Mouse (Mus musculus): ENCODE results near the gene Camk2n1. TPM values are rescaled to one million over a fixed set of nuclear protein-coding genes. Genes with fewer than 3 reads are reported as not detected.

The Camk2n1 gene
- polyA plus RNA-seq, 1 experiment, result 6.3 TPM

GRCm38 (mm10) chr4:138467451-138467850 is 13.3 kb downstream of the Camk2n1 start:
- peaks cover 8% of the 10 kb centered on the region for H3K4me1 ChIP-seq (ENCODE audit: control insufficient read depth, insufficient read depth, insufficient read length, low read length)
- H3K27ac ChIP-seq (replicated peaks; ENCODE audit: low read depth, low read length), result peak overlapping the region; percentile 72
- no peak overlapping the region for H3K4me3 ChIP-seq (ENCODE audit: insufficient read depth, low read depth, low read length)

DNA sequence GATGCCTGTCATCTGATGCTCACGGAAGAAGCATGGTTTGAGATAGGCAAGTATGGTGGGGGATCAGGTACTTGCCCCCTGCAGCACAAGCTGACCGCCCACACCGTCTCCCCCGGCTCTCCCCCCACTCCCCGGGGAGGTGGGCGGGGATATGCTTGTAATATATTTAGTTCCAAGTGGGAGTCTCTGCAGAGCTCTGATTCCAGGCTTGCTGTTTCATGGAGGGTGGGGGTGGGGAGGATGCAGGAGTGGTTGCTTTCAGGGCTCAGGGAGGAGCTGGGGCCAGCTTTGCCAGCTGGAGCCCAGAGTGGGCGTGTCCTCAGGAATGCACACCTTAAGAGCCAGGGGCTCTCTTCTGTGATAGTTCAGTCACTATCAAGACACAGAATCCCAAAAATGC is 15.0 kb downstream of the Camk2n1 start:
- Histone ChIP-seq H3K27ac (replicated peaks; ENCODE audit: low read depth, low read length) (no peak overlapping the region), H3K4me1 (ENCODE audit: control insufficient read depth, insufficient read depth, insufficient read length, low read length) (peaks cover 5% of the 10 kb centered on the region; the same call in 1 of the 2 replicates)

DNA sequence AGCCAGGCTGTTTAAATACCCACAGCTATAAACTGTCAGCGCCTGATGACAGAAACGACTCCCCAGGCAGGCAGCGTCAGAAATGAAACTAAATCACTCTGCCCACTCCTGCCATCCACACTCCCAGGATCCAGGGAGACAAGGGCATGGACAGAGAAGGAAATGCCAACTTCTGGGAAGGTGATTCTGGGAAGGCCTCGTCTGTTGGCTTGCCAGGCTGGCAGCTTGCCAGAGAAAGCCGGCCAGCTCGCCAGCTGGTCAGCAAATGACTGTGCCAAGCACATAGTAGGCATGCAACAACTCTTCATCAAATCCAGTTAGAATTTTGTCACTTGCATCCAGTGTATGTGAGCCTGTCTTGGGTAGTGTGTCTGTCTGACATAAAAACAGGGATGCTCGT is 17.1 kb downstream of the Camk2n1 start:
- no peaks in the 10 kb centered on the region for H3K4me1 ChIP-seq (ENCODE audit: control insufficient read depth, insufficient read depth, insufficient read length, low read length)

More for the DNA sequence above, 15.0 kb downstream of the Camk2n1 start:
- no peak overlapping the region for H3K4me3 ChIP-seq (ENCODE audit: insufficient read depth, low read depth, low read length)

DNA sequence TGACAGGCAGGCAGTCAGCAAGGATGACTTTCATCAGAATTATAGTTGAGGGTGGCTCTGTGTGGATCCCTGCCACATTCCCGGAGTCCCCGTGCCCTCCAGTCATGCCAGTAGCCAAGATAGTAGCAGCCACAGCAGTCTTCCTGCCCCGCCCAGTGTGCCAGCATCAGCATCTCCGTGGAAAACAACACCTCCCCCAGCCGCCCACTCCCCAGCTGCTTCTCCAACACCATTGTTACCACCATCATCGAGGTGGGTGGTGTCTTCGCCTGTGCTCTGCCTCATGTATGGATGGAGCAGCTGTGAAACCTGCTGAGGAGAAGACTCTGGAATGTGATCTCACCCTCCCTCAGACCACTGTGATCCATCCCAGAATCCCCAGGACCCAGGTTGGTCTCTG is 25.5 kb downstream of the Camk2n1 start:
- no peak overlapping the region for H3K27ac ChIP-seq (replicated peaks; ENCODE audit: low read depth, low read length)
- H3K4me3 ChIP-seq (ENCODE audit: insufficient read depth, low read depth, low read length), result no peak overlapping the region
- H3K4me1 ChIP-seq (ENCODE audit: control insufficient read depth, insufficient read depth, insufficient read length, low read length), result no peaks in the 10 kb centered on the region

More for the DNA sequence above, 17.1 kb downstream of the Camk2n1 start:
- no peak overlapping the region for H3K27ac ChIP-seq (replicated peaks; ENCODE audit: low read depth, low read length)
- no peak overlapping the region for H3K4me3 ChIP-seq (ENCODE audit: insufficient read depth, low read depth, low read length)

- H3K4me1 ChIP-seq (ENCODE audit: control insufficient read depth, insufficient read depth, insufficient read length, low read length), result no peaks in the 10 kb centered on the region
- no peak overlapping the region for H3K27ac ChIP-seq (replicated peaks; ENCODE audit: low read depth, low read length)
- no peak overlapping the region for H3K4me3 ChIP-seq (ENCODE audit: insufficient read depth, low read depth, low read length)
These were observed 26.8 kb downstream of the Camk2n1 start for GRCm38 (mm10) chr4:138480962-138481361.

DNA sequence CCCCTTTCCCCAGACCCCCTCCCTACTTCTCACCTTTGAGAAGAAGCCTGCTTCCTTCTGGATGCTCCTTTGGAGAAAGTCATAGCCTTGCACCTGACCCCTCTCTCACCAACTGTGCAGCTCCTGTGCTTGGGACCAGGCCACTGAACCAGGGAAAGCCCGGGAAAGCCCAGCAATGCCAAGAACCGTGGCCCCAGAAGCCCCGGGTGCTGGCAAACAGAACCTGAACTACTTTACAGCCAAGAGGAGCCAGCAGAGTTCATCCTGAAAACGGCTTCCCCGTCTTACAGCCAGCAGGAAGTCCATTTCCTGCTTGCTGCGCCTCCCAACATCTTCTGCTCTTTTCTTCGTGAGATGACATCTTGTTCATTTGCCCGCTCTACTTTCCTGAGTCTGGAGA is 28.6 kb downstream of the Camk2n1 start:
- Histone ChIP-seq H3K27ac (replicated peaks; ENCODE audit: low read depth, low read length) (no peak overlapping the region), H3K4me1 (ENCODE audit: control insufficient read depth, insufficient read depth, insufficient read length, low read length) (no peaks in the 10 kb centered on the region), H3K4me3 (ENCODE audit: insufficient read depth, low read depth, low read length) (no peak overlapping the region)

DNA sequence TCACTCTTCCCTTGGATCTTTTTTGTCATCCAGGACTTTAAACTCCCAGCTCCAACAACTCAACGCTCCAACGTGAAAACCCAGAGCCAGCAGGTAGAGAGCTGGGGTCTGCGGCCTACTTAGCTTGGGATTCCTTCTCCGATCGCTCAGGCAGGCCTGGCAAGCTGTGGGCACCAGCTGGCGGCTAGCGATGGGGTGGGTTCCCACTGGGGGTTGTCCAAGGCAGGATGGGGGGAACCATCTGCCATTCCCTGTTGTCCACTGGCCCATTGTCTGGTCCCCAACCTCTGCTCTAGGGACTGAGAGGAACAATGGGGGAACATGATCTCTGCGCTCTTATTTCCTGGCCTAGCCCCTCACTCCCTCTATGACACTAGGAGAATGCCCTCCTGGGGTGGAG is 34.1 kb downstream of the Camk2n1 start:
- no peak overlapping the region for H3K4me3 ChIP-seq (ENCODE audit: insufficient read depth, low read depth, low read length)

GRCm38 (mm10) chr4:138491088-138491487 is 37.0 kb downstream of the Camk2n1 start:
- Histone ChIP-seq H3K27ac (replicated peaks; ENCODE audit: low read depth, low read length) (no peak overlapping the region), H3K4me3 (ENCODE audit: insufficient read depth, low read depth, low read length) (no peak overlapping the region), H3K4me1 (ENCODE audit: control insufficient read depth, insufficient read depth, insufficient read length, low read length) (no peaks in the 10 kb centered on the region)

More for the DNA sequence above, 34.1 kb downstream of the Camk2n1 start:
- no peaks in the 10 kb centered on the region for H3K4me1 ChIP-seq (ENCODE audit: control insufficient read depth, insufficient read depth, insufficient read length, low read length)
- H3K27ac ChIP-seq (replicated peaks; ENCODE audit: low read depth, low read length), result no peak overlapping the region

DNA sequence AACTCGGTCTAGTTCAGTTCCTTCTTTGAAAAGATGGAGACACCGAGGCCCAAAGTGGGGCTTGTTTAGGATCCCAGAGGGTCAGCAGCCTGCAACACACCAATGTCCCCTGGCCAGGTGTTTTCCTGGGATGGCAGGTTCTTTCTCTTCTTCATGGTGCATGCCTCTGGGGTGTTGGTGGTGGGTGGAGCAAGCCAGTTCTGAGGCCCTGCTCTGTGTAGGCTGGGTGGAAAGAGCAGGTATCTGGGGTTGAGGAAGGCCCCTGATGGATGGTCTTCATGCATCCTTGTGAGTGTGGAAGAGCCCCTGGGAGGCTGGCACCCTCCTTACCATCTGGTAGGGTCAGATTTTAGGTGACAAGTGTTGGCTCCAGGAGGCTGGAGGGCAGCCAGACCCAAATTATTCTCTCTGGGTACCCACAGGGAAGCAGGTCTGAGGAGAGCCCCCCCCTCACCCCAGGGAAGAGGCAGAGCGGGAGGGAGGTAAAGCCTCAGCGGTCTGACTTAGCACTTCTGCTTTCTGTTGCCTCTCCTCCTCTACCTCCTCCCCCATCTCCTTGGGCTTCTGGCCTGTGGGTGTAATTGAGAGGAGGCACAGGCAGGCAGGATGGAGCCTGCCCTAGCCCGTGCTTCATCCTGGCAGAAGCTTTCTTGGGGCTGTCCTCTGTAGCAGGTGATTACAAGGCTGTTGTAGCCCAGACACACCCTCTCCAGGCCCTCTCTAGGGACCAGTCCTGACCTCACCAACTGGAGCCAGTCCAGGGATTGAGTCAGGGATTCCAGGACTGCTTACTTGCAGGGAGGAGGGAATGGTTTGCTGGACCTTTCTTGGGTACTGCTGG is 39.3 kb downstream of the Camk2n1 start:
- no peaks in the 10 kb centered on the region for H3K4me1 ChIP-seq (ENCODE audit: control insufficient read depth, insufficient read depth, insufficient read length, low read length)
- H3K4me3 ChIP-seq (ENCODE audit: insufficient read depth, low read depth, low read length), result no peak overlapping the region
- no peak overlapping the region for H3K27ac ChIP-seq (replicated peaks; ENCODE audit: low read depth, low read length)

GRCm38 (mm10) chr4:138494905-138495304 is 40.8 kb downstream of the Camk2n1 start:
- no peak overlapping the region for H3K4me3 ChIP-seq (ENCODE audit: insufficient read depth, low read depth, low read length)
- H3K27ac ChIP-seq (replicated peaks; ENCODE audit: low read depth, low read length), result no peak overlapping the region
- H3K4me1 ChIP-seq (ENCODE audit: control insufficient read depth, insufficient read depth, insufficient read length, low read length), result no peaks in the 10 kb centered on the region

- Histone ChIP-seq H3K27ac (replicated peaks; ENCODE audit: low read depth, low read length) (no peak overlapping the region), H3K4me1 (ENCODE audit: control insufficient read depth, insufficient read depth, insufficient read length, low read length) (no peaks in the 10 kb centered on the region), H3K4me3 (ENCODE audit: insufficient read depth, low read depth, low read length) (no peak overlapping the region)
These were observed 41.7 kb downstream of the Camk2n1 start for GRCm38 (mm10) chr4:138495775-138496174.

- no peak overlapping the region for H3K4me3 ChIP-seq (ENCODE audit: insufficient read depth, low read depth, low read length)
- H3K4me1 ChIP-seq (ENCODE audit: control insufficient read depth, insufficient read depth, insufficient read length, low read length), result no peaks in the 10 kb centered on the region
- H3K27ac ChIP-seq (replicated peaks; ENCODE audit: low read depth, low read length), result no peak overlapping the region
These were observed 42.8 kb downstream of the Camk2n1 start for GRCm38 (mm10) chr4:138496746-138497520.

GRCm38 (mm10) chr4:138499856-138500645 is 45.9 kb downstream of the Camk2n1 start:
- Histone ChIP-seq H3K4me3 (ENCODE audit: insufficient read depth, low read depth, low read length) (no peak overlapping the region), H3K27ac (replicated peaks; ENCODE audit: low read depth, low read length) (no peak overlapping the region)

DNA sequence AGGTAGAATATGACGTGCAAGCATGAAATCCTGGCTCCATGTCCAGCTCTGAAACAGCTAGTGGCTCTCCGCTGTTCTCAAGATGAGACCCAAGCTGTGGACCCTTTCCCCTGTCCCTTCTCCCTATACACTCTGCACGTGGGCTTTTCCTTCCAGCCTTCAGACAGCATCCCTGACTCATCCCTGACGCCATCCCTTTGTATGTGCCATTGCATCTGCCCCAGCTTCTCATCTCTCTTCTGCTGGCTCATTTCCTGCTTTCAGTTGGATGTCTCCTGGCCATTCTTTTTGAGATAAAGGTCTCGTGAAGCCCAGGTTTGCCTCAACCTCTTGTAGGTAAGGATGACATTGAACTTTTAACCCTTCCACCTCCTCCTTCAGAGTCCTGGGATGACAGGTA is 46.9 kb downstream of the Camk2n1 start:
- Histone ChIP-seq H3K27ac (replicated peaks; ENCODE audit: low read depth, low read length) (no peak overlapping the region), H3K4me3 (ENCODE audit: insufficient read depth, low read depth, low read length) (no peak overlapping the region), H3K4me1 (ENCODE audit: control insufficient read depth, insufficient read depth, insufficient read length, low read length) (no peaks in the 10 kb centered on the region)

More at GRCm38 (mm10) chr4:138499856-138500645, 45.9 kb downstream of the Camk2n1 start:
- H3K4me1 ChIP-seq (ENCODE audit: control insufficient read depth, insufficient read depth, insufficient read length, low read length), result no peaks in the 10 kb centered on the region

GRCm38 (mm10) chr4:138504632-138505101 is 50.6 kb downstream of the Camk2n1 start:
- Histone ChIP-seq H3K27ac (replicated peaks; ENCODE audit: low read depth, low read length) (no peak overlapping the region), H3K4me3 (ENCODE audit: insufficient read depth, low read depth, low read length) (no peak overlapping the region), H3K4me1 (ENCODE audit: control insufficient read depth, insufficient read depth, insufficient read length, low read length) (no peaks in the 10 kb centered on the region)
